Mouse (Mus musculus) lung, postnatal 14 days (tissue): ENCODE results near the gene Pop7.

Source experiments
- DNase-seq: peaks from one replicate; pipeline ENCODE4 v3.0.0; 2021

Pop7 gene

GRCm38 (mm10) chr5:137526192-137526936 lies 24.0 kb upstream of the Pop7 start:
- DNase-seq, result peak; percentile 59

GRCm38 (mm10) chr5:137525511-137525910 lies 23.2 kb upstream of the Pop7 start:
- DNase-seq, result no peak

GRCm38 (mm10) chr5:137524671-137525070 lies 22.4 kb upstream of the Pop7 start:
- DNase-seq, result no peak

GRCm38 (mm10) chr5:137524251-137524515 lies 21.9 kb upstream of the Pop7 start:
- no peak for DNase-seq

GRCm38 (mm10) chr5:137523396-137524250 lies 21.3 kb upstream of the Pop7 start:
- DNase-seq, result no peak

- no peak for DNase-seq
Measured at GRCm38 (mm10) chr5:137522711-137523110, 20.4 kb upstream of the Pop7 start.

GRCm38 (mm10) chr5:137521861-137522260 lies 19.5 kb upstream of the Pop7 start:
- no peak for DNase-seq

GRCm38 (mm10) chr5:137519691-137520550 lies 17.6 kb upstream of the Pop7 start:
- DNase-seq, result no peak

- DNase-seq, result peak; percentile 49
Measured at GRCm38 (mm10) chr5:137518436-137518835, 16.1 kb upstream of the Pop7 start, which contains the start of gene Gigyf1. Gene Gigyf1 (plus strand): TSS chr5:137518548.

GRCm38 (mm10) chr5:137514811-137515210 lies 12.5 kb upstream of the Pop7 start:
- no peak for DNase-seq

- no peak for DNase-seq
Measured at GRCm38 (mm10) chr5:137513951-137514721, 11.8 kb upstream of the Pop7 start.

- peak; percentile 56 for DNase-seq
Measured at GRCm38 (mm10) chr5:137512847-137513794, 10.8 kb upstream of the Pop7 start.

- no peak for DNase-seq
Measured at GRCm38 (mm10) chr5:137511706-137512105, 9.4 kb upstream of the Pop7 start.

GRCm38 (mm10) chr5:137510573-137511390 lies 8.5 kb upstream of the Pop7 start:
- no peak for DNase-seq

GRCm38 (mm10) chr5:137510014-137510501 lies 7.7 kb upstream of the Pop7 start:
- DNase-seq, result peak; percentile 78

- no peak for DNase-seq
Measured at GRCm38 (mm10) chr5:137504041-137504440, 1.7 kb upstream of the Pop7 start.

GRCm38 (mm10) chr5:137502667-137503110 lies 371 bp upstream of the Pop7 start:
- DNase-seq, result peak; percentile 89

- no peak for DNase-seq
Measured at GRCm38 (mm10) chr5:137500186-137500585, 2.1 kb downstream of the Pop7 start.

- DNase-seq, result peak; percentile 29
Measured at GRCm38 (mm10) chr5:137493831-137494230, 8.5 kb downstream of the Pop7 start.

- peak; percentile 45 for DNase-seq
Measured at GRCm38 (mm10) chr5:137491559-137491958, 10.8 kb downstream of the Pop7 start.
